Comparison of ENCODE assay signal across 12 mouse cellular contexts in genomic region chr2:31808410-31809357, GRCm38 (mm10). TPM values are rescaled to one million over a fixed set of nuclear protein-coding genes. Genes with fewer than 3 reads are reported as not detected.
A peak's percentile ranks its signal among the peaks of the same experiment; 100 is the strongest.
DNase-seq lines count a peak whose midpoint lies in the region; ATAC-seq and TF ChIP-seq lines count a peak whose summit lies in the region.
"Had no signal": no experiment of that assay in that cellular context is flagged by ENCODE, and none has a peak within 500 bp of the region (broad histone marks: within the 10 kb centered on the region; RNA-seq: fewer than 3 reads in every experiment).

No protein-coding gene starts in this region.

- no peak overlapping the region for H3K27ac ChIP-seq in heart, adult 2 months
- peak overlapping the region; percentile 27 for H3K27ac ChIP-seq in hindbrain, embryonic 13.5 days
- H3K27ac ChIP-seq in limb, embryonic 13.5 days: no peak overlapping the region
- H3K27ac ChIP-seq: heart, embryonic 15.5 days had no signal

- peak in 1 of 2 experiments; percentile 35 for DNase-seq in heart, adult 2 months
- DNase-seq in heart, adult 9 months (ENCODE audit: low spot score in 2 of 2): no peak
- DNase-seq in Muller cell, postnatal 12 days (ENCODE audit: inconsistent ontology term): peak; percentile 55
- DNase-seq in cerebellum, postnatal 4 days (ENCODE audit: low spot score in 2 of 2): no peak
- DNase-seq: adrenal gland, adult 8-10 months had no signal

- no peak; the same call in 1 of the 2 replicates for ATAC-seq in hindbrain, embryonic 13.5 days (ENCODE audit: low FRiP score)
- ATAC-seq in limb, embryonic 13.5 days (ENCODE audit: low FRiP score, low read depth): no peak
- no peak for ATAC-seq in activated CD4-positive, CD25-positive, alpha-beta regulatory T cell, adult 4 months
- no peak for ATAC-seq in erythroblast, adult 5-6 weeks (replicated peaks; ENCODE audit: low FRiP score, poor library complexity, severe bottlenecking)

- H3K9me3 ChIP-seq in hindbrain, embryonic 13.5 days: no peaks in the 10 kb centered on the region
- no peaks in the 10 kb centered on the region for H3K9me3 ChIP-seq in limb, embryonic 13.5 days
- H3K9me3 ChIP-seq: heart, embryonic 15.5 days had no signal

- TF ChIP-seq POLR2A in heart, adult 2 months (IDR thresholded peaks at IDR 0.05; ENCODE audit: insufficient read depth, low read depth, low read length): no peak

- no peak overlapping the region for H3K4me2 ChIP-seq in hindbrain, embryonic 13.5 days
- 0 out of 2 replicates have a peak overlapping the region, but pooled peaks have one; percentile 5 for H3K4me2 ChIP-seq in limb, embryonic 13.5 days (replicated peaks)
- H3K4me2 ChIP-seq: heart, embryonic 15.5 days had no signal

- intact Hi-C loops in heart, adult 2 months (cut with DNase I): no loop called here

- TF ChIP-seq CTCF in heart, adult 2 months (IDR thresholded peaks at IDR 0.05): no peak

- no peak for TF ChIP-seq EP300 in heart, adult 2 months (IDR thresholded peaks at IDR 0.05; ENCODE audit: insufficient read depth, low read depth, low read length)

- no peak overlapping the region for H3K4me3 ChIP-seq in heart, adult 2 months
- no peak overlapping the region for H3K4me3 ChIP-seq in hindbrain, embryonic 13.5 days
- H3K4me3 ChIP-seq in limb, embryonic 13.5 days: no peak overlapping the region
- H3K4me3 ChIP-seq: heart, embryonic 15.5 days had no signal

- H3K79me2 ChIP-seq in heart, adult 2 months (replicated peaks; ENCODE audit: control insufficient read depth, insufficient read depth, low read length): no peaks in the 10 kb centered on the region

- H3K9ac ChIP-seq in heart, adult 2 months (ENCODE audit: low read depth, low read length): peak overlapping the region; percentile 21; the same call in 1 of the 2 replicates
- H3K9ac ChIP-seq in hindbrain, embryonic 13.5 days: peak overlapping the region; percentile 51; the same call in 1 of the 2 replicates
- H3K9ac ChIP-seq in limb, embryonic 13.5 days: 0 out of 2 replicates have a peak overlapping the region, but pooled peaks have one; percentile 20
- H3K9ac ChIP-seq: heart, embryonic 15.5 days had no signal

- WGBS in heart, adult 2 months: 48% methylated on average over 28 of the region's 28 CpGs
- WGBS in hindbrain, embryonic 13.5 days: 30% methylated on average over 28 of the region's 28 CpGs
- WGBS in limb, embryonic 13.5 days: 35% methylated on average over 28 of the region's 28 CpGs

- no peaks in the 10 kb centered on the region for H3K27me3 ChIP-seq in heart, adult 2 months (ENCODE audit: control insufficient read depth, insufficient read depth, low read length)
- peaks cover 19% of the 10 kb centered on the region; the same call in 1 of the 2 replicates for H3K27me3 ChIP-seq in hindbrain, embryonic 13.5 days
- H3K27me3 ChIP-seq in limb, embryonic 13.5 days: no peaks in the 10 kb centered on the region

- H3K4me1 ChIP-seq in heart, adult 2 months (ENCODE audit: control insufficient read depth, insufficient read depth, low read length): no peaks in the 10 kb centered on the region
- H3K4me1 ChIP-seq in hindbrain, embryonic 13.5 days (replicated peaks): peaks cover 57% of the 10 kb centered on the region
- H3K4me1 ChIP-seq in limb, embryonic 13.5 days: peaks cover 32% of the 10 kb centered on the region

- no peaks in the 10 kb centered on the region for H3K36me3 ChIP-seq in heart, adult 2 months (ENCODE audit: control insufficient read depth, insufficient read depth, low read length)
- peaks cover 9% of the 10 kb centered on the region for H3K36me3 ChIP-seq in hindbrain, embryonic 13.5 days
- peaks cover 23% of the 10 kb centered on the region for H3K36me3 ChIP-seq in limb, embryonic 13.5 days

RNA-seq across cellular contexts. Expression of gene Qrfp, which starts 1.7 kb away (rescaled TPM):
- total RNA-seq in heart, adult 2 months (2021): not detected
- polyA plus RNA-seq in heart, adult 2 months (2012; rRNA removed): 0.04 TPM in 1 of 2 replicates, not detected in the other
- 0.08 TPM in 1 of 2 replicates, not detected in the other for polyA plus RNA-seq in hindbrain, embryonic 13.5 days (2015; fragmentation: Nextera tagmentation; extraction: Ambion mirVana)
- 0.14 and 0.23 TPM in 2 replicates for polyA plus RNA-seq in limb, embryonic 13.5 days (2015; fragmentation: Nextera tagmentation; extraction: Ambion mirVana)
- polyA plus RNA-seq in activated CD4-positive, CD25-positive, alpha-beta regulatory T cell, adult 4 months (2017; shearing (Covaris generic)): under 1 TPM; 0.47 to 0.48 TPM
- not detected in 2 replicates for total RNA-seq in erythroblast, adult 5-6 weeks (2015; ENCODE audit: low replicate concordance)
- not detected in 2 replicates for total RNA-seq in erythroblast, adult 5-6 weeks (2017; ENCODE audit: low replicate concordance)
- total RNA-seq: adrenal gland, adult 8-10 months; left cerebral cortex, adult 8-10 months had no signal
- polyA plus RNA-seq: cortical plate, adult 2 months had no signal

RNA-seq across cellular contexts. Expression of gene Fibcd1, which starts 37.1 kb away (rescaled TPM):
- total RNA-seq in heart, adult 2 months (2021): not detected
- polyA plus RNA-seq in heart, adult 2 months (2012; rRNA removed): not detected in 2 replicates
- polyA plus RNA-seq in hindbrain, embryonic 13.5 days (2015; fragmentation: Nextera tagmentation; extraction: Ambion mirVana): 3.4 and 4.6 TPM in 2 replicates
- 0.24 and 0.25 TPM in 2 replicates for polyA plus RNA-seq in limb, embryonic 13.5 days (2015; fragmentation: Nextera tagmentation; extraction: Ambion mirVana)
- not detected for polyA plus RNA-seq in activated CD4-positive, CD25-positive, alpha-beta regulatory T cell, adult 4 months (2017; shearing (Covaris generic))
- total RNA-seq in erythroblast, adult 5-6 weeks (2015; ENCODE audit: low replicate concordance): not detected in 2 replicates
- not detected in 2 replicates for total RNA-seq in erythroblast, adult 5-6 weeks (2017; ENCODE audit: low replicate concordance)
- polyA plus RNA-seq: heart, embryonic 15.5 days had no signal
